Mouse (Mus musculus): ENCODE measurements around the gene Bcl10.
A peak's percentile ranks its signal among the peaks of the same experiment; 100 is the strongest.
"Not testable (repeated sequence)": the region's sequence is repeated elsewhere in the genome, so short reads cannot be mapped to it uniquely, and the experiment has no call there.

Bcl10 gene

DNA sequence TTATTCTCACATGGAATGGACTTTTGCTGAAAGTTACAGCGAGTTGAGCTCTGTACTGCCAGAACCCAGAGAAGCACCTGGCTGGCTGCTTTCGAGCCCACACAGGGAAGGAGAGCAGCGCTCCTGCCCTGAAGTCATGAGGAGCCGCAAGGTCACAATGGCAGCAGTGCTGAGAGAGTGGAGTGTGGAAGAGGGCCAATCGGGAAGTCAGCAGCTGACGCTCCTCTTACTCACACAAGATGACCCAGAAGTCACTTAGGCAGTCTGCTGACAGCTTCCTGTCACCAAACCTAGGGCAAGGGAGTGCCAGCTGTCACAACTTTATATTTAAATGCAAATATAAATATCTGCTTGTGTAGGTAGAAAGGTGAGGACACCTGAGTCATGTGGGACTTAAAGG lies 9.3 kb upstream of the Bcl10 start:
- no peak for DNase-seq (ENCODE audit: low spot score in 2 of 2)

DNA sequence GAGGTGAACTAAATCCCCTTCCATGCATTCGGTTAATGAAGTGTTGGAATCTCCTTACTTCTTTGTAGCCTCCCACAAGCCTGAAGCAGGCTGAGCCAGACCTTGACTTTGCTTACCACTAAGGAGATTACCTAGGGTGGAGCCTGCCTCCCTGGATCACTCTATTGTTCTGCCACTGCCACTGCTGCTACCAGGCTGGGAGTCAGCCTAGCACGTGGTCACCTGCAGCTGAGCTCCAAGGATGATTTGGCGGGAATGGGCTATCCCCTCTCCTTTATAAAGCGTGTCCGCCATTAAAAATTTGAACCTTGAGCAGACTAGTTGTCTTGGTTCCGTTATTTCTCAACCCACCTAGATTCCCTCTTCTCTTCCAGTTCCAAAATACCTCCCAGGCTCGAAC lies 8.7 kb upstream of the Bcl10 start:
- DNase-seq (ENCODE audit: low spot score in 2 of 2) = not testable (repeated sequence)

DNA sequence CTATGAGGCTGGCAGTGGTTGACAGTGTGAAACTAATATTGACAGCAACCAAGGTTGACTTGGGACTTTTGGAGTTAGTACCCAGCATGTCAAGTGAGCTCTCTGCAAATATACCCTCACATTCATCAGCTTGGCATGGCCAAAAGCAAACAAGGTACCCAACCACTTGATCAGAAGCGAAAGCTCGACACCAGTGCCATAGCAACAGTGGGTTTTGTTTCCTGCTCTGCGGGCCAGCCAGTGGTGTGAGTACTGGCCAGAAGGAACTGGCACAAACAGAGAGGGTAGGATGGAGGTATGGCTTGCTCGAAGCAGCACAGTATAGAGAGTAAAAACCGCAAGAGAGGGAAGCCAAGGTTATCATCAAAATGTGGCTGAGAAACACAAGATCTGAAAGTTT lies 6.2 kb upstream of the Bcl10 start:
- DNase-seq (ENCODE audit: low spot score in 2 of 2) = peak in 1 of 2 experiments; percentile 10

DNA sequence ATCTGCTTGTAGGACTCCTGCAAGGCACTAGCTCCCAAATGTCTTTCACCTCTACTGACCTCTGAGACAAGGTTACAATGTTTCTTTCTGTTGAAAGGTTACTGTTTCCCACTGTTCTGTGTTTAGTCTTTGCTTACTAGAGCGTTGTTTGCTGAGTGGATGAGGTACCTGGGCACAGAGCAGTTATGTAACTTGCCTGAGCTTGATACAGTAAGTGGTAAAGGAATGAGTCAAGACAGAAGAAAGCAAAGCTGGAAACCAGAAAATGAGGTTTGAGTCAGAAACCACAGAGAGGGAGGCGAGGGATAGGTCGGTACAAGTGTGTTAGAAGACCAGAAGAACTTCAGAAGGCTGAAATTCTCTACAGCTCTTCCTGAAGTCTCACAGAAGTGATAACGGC lies 5.8 kb upstream of the Bcl10 start:
- no peak for DNase-seq (ENCODE audit: low spot score in 2 of 2)

DNA sequence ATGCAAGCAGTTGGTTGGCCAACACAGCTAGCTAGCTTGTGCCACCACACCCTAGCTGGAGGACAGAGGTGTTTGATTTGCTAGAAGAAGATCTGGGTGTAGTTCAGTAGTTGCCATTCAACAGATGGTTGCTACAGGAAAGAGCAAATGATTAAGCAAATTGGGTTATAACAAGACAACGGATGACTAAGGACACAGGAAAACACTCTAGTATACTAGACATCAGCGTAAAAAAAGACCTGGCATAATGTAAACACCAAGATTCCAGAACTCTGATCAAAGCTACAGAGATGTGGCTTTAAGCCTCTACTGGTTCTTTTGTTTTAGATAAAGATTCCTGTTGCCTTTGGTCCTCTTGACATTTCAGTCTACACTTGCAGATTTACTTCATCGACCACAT lies 367 bp downstream of the Bcl10 start:
- DNase-seq (ENCODE audit: low spot score in 2 of 2) = no peak

DNA sequence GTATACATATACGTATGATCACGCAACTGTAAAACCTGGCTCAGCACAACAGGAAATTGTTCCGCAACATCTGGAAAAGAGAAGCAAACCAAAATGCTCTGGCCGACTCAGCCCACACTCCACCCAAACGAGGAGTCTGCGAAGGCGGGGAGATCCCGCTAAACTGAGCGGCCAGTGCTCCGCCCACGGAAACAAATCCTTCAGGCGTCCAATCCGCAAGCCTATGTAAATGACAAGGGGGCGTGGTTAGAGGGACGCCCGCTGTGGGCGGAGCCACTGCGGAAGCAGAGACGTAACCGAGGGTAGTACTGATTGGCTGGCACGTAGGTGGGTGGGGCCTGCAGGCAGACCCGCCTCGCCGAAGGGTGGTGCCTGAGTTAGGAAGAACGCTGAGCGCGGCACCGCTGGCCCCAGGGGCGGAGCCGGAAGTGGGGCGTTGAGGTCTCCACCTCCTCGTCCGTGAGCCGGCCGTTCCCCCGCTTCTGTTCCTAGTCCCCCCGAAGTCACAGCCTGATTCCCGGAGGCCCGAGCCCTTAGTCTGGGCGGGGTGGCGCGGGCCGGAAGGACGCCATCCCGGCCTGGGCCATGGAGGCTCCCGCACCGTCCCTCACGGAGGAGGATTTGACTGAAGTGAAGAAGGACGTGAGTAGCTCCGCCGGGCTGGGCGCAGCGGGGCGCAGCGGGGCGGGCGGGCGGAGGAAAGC lies 1.4 kb downstream of the Bcl10 start:
- DNase-seq (ENCODE audit: low spot score in 2 of 2) = peak; percentile 99

DNA sequence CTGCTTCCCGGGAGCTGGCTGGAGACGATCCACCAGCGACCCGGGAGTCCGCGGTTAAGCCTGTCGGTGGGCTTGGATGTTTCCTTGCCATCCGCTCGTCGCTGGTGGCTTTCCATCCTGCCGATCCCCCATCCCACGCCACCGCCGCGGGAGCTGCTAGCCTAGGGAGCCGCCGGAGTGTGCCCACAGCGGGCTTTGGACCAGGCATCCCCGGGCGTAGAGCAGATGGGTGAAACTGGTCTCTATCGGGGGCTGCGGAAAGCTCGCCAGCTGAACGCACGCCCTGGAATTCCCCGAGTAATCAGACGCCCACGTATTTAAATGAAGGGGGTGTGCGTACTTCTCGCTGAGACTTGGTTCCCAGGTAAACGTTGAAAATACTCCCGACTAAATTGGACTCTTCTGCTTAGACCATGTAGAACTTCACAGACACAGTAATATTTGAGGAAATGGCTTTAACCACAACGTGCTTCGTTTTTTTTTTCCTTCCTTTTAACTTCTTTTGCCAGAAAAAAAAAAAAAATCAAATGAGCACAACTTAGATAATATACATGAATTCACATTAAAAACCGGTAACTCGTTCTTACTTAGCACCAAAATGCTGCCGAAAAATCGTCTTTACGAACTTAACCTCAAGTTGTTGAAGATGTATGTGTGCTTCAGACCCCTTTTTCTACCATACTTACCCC lies 2.2 kb downstream of the Bcl10 start:
- peak; percentile 64 to 68 for DNase-seq (ENCODE audit: low spot score in 2 of 2)

DNA sequence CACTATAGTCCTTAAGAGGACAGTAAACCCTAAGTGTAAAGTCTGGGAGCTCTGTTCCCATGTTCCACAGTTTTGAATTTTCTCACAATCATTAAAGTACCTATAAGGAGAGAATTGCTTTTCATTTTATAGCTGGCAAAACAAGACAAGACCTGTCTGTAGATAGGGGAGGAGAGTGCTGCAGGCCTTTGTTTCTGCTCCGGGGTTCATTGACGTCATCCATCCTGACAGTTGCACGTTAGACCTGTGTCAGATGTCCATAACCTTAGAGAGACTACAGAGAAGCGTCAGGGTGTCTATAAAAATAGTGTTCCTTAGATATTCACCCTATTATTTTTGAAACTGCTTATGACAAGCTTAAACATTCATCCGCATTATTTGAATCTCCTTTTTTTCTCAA lies 2.9 kb downstream of the Bcl10 start:
- DNase-seq (ENCODE audit: low spot score in 2 of 2) = no peak

DNA sequence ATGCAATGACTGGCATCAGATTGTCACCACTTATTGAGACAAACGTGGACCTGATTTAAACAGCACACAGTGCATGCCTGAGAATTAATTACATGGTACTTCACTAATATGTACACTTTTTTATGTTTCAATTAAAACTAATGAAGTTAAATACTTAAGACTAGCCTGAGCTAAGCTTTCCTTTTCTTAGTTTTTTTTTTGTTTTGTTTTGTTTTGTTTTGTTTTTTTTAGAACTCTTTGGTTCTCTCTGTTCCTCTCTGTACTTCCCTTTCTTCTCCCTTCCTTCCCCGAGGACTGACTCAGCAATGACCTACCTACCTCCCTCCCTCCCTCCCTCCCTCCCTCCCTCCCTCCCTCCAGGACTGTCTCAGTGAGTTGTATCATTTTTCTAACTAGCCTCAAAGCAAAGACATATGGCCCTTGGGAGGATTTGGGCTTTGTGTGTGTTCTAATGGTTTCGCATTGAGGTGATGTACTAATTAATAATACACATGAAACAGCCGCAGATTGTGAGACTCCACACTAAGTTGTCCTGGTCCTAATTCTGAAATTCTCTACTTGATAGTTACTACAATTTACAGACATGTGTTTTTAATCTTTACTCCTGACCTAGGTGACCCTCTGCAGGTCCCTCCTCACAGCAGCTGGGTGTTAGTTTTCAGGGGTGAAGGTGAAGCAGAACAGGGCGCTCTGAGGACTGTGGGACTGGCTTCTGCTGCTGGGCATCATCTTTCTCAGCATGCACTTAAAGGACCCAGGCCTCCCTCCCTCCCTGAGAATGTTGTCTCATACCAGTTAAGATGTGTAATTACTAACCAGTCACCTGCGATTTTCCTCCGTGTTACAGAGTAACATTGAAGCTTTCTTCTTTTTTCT lies 7.2 kb downstream of the Bcl10 start:
- DNase-seq (ENCODE audit: low spot score in 2 of 2) = no peak

DNA sequence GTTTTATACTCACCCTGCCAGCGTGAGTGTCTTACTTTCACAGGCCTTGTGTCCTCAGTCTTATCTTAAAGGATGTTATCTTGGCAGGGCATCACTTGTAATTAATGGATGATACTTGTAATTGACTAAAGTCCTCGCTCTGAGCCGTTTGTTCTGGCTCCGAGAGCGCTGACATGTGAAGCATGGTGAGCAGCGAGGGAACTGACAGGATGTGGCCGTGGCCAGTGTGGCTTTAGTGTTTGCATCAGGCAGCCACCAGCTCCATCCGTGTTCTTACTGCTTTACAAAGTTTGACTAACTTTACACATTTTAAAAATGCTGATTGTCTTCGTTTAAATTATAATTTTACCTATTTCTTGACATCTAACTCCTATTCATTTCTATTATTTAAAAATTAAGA lies 11.2 kb downstream of the Bcl10 start:
- peak; percentile 33 to 41 for DNase-seq (ENCODE audit: low spot score in 2 of 2)

DNA sequence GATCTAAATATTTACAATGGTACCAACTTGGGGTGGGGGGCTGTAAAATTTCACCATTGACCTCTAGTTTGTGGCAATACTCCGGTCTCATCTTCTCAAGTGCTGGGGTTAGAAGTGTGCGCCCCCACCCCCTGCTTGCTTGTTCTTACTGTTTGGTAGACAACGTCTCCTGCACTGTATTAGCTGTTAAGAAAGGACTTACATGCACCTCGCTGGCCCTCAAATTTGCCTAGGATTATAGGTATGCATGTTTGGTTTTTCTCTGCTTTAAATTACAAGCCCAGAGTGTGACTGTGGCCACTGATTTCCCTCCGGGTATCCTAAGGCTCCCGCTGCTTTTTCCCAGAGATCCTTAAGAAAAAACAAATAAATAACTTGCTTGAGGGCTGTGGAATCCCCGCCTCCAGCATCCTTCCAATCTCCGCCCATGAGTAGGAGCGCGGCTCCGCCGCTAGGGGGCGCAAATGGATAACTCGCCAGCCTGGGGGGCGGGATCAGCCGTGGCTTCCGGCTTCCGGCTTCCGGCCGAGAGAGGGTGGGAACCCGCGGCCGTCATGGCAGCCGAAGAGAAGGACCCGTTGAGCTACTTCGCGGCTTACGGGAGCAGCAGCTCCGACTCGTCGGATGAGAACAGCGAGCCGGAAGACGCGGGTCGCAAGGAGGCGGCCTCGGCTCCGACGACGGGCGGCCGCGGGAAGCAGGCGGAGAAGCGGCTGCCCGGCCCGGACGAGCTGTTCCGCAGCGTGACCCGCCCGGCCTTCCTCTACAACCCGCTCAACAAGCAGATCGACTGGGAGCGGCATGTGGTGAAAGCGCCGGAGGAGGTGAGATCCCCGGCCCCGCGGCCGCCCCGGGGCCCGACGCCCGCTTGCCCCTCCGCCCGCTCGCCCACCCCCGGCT lies 15.2 kb downstream of the Bcl10 start, which contains the start of gene 2410004B18Rik:
Gene 2410004B18Rik (plus strand): TSS at position 510 of the 900 bp plus-strand sequence.
- peak; percentile 87 to 91 for DNase-seq (ENCODE audit: low spot score in 2 of 2)

DNA sequence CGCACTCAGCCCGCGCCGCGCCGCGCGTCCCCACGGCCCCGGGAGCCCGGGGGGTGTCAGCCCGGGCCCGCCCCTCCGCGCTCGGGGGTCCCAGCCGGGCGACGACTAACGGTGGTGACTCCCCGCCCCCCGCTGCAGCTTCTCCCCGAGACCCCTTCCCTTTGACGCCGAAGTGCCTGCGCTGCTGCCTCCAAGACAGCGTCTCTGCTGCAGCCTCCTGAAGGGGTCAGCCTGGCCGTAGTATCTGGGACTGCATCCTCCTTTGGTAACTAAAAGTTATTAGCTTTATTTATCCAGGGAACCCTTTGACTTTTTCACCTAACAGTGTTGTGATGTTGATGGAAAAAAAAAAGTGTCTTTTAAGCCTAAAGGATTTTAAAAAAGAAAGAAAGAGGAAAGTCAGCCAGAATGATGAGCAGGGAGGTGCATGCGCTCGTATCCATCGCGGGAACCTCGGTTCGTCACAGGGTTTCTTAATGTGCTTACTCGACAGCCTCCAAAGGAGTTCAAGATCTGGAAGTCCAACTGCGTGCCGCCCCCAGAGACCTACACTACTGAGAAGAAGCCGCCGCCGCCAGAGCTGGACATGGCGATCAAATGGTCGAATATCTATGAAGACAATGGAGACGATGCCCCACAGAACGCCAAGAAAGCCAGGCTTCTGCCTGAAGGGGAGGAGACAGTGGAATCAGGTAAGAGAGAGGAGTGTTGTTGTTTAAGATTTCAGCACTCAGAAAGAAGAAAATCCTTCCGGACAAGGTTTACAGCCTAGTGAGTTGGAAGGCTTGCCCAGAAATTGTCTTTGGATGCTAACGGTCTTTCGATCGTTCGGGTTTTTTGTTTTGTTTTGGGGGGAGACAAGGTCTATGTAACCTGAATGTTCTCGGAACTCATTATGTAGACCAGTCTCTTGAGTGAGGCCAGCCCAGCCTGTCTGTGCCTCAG lies 16.1 kb downstream of the Bcl10 start:
- no peak for DNase-seq (ENCODE audit: low spot score in 2 of 2)

DNA sequence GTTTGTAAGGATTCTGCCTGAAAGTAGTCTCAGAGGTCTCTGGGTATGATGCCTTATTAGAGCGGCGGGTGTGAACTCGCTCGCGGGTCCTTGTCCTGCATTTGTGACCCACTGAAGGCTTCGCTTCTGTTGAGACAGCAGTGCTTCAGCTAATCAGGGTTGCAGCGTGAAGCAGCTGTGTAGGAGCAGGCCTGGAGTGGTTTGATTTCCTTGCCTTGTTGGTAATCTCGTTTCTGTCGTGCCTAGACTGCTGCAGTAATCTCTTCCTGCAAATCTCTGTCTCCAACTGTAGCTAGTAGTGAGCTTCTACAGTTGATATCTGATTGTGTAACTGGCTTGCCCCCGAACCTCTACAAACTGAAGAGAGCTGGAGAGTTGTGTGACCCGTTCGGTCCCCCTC lies 16.8 kb downstream of the Bcl10 start:
- no peak for DNase-seq (ENCODE audit: low spot score in 2 of 2)

DNA sequence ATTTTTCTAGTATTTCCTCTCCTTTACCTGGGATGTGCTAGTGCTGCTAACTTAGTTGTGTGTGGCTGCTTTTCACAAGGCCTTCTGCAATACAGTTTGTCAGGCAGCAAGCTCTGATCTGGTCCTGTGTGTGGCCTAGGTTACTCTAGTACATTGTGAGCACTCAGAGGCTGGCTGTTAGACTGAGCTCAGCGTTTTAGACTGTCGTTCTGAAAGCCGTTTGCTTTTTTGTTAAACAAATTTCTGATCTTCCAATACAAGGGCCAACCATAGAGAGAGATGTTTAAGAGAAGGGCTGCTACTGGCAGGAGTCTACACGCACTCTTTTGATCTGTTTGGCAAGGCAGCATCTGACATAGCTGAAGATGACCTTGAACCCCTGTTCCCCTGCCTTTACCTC lies 17.4 kb downstream of the Bcl10 start:
- DNase-seq (ENCODE audit: low spot score in 2 of 2) = no peak

DNA sequence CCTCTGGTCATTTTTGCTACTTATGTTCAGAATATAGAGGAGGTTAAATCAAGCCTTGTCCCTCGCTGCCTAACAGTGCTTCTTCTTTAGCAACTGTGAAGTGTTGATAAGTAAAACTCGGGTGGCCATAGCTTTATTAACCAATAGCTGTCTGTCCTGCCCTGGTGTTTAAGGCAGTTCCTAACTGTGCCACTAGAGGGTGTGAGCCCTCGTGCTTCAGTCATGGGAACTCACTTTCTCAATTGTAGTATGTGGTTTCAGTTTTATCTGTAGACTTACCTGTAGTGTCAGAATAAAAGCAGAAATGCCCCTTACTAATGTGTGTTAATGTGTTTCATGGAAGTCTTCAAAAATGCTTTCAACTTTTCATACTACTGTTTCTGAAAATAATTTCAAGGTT lies 19.4 kb downstream of the Bcl10 start:
- DNase-seq (ENCODE audit: low spot score in 2 of 2) = peak; percentile 79 to 86

DNA sequence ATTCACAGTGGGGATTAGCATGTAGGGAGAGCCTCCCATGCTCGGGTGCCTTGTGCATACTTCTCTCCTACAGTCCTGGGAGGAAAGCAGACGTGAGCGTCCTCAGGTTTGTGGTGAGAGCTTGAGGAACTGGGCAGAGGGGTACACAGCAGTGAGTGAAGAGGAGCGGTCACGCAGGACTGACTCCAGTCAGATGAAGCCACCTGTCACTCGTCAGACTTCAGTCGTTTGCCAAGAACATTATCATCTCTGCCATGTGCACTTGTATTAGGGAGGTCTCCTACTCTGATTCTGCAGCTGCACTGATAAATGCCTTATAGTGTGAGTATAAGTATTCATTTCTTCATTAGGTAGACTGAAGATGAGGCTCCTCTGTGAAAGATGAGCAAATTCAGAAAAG lies 21.7 kb downstream of the Bcl10 start:
- DNase-seq (ENCODE audit: low spot score in 2 of 2) = no peak

DNA sequence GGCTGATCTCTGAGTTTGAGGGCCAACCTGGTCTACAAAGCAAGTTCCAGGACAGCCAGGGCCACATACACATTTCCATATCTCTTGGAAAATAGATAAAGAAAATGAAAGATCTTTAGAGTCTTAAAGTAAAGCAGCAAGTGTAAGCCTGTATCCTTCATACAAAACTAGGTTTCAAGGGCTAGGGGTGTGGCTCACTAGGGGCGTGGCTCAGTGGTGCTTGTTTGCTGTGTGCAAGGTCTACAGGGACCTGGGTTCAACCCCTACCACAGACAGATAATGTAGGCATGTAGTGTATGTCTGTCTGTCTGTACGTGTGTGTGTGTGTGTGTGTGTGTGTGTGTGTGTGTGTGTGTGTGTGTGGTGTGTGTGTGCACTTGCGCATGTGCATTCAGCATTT lies 23.3 kb downstream of the Bcl10 start:
- no peak for DNase-seq (ENCODE audit: low spot score in 2 of 2)

DNA sequence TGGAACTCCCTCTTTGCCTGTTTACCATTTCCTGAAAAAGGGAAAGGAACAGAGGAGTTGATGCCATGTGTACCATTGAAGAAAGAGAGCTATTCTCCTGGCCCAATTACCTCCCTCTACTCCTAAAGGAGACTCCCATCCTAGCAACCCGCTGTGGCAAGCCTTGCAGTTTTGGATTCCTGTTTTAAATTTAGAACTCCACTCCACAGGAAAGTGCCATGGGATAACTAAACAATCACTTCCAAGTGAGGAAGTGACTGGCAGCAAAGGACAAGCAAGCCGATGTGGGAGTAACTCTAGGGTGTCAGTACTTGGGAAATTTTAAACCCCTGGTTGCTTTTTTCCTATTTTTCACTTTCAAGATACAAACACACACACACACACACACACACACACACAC lies 24.1 kb downstream of the Bcl10 start:
- DNase-seq (ENCODE audit: low spot score in 2 of 2) = no peak

DNA sequence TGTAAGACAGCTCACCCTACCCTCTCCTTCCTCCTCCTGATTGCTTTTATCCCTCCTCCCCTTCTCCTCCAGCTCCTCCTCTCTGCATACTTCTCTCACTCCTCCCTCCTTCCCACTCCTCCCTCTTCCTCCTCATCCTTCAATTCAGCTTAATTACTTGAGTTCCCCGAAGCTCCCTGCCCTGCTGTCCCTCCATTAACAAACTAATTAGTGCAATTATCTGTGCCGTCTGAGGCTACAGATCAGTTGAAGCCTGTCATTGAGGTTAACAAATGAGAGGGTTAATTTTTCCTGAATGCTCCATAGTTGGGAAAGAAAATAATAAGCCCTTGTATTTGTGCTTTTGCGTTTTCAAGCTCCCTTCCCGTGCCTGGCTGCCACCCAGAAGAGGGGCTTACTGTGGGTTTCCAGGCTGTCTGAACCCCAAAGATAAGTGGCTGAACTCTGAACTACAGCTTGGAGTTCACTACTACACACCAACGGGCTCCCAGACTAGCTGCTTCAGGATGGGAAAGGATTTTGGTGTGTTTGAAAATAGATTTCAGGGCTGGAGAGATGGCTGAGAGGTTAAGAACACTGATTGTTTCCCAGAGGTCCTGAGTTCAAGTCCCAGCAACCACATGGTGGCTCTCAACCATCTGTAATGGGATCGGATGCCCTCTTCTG lies 25.1 kb downstream of the Bcl10 start:
- DNase-seq (ENCODE audit: low spot score in 2 of 2) = no peak
